Mouse (Mus musculus) adrenal gland, adult 8-10 months (tissue): ENCODE measurements at regions not wholly inside any gene's neighbourhood (a gene's known extent, or its start where the extent isn't known, plus 50 kb on each side); places are given as distances from the start of the nearest gene placed in this dataset.

ENCODE experiments used
- DNase-seq: peaks from one replicate; pipeline ENCODE4 v3.0.0; 2022
- microRNA-seq, 2 experiments: library from miRNA; unstranded; fragments of <30 nt; microRNA quantifications; one replicate each; pipeline ENCODE4 v1.2.0; 2022

DNA sequence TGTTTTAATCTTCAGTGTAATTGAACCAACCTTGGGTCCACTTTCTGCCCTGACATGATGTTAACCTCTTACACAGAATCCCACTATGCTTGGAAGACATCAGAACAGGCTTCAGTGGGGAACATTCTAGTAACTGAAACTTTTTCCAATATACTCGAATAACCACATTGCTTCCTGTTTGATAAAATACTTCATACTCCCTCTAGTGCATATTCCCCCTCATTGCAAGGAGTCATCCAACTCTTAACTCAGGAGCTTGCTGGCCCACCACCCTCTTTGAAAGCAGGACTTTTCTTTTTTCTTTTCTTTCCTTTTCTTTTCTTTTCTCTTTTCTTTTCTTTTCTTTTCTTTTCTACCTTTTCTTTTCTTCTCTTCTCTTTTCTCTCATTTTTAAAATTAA lies 123.6 kb upstream of the Sptlc3 start:
- no peak for DNase-seq

DNA sequence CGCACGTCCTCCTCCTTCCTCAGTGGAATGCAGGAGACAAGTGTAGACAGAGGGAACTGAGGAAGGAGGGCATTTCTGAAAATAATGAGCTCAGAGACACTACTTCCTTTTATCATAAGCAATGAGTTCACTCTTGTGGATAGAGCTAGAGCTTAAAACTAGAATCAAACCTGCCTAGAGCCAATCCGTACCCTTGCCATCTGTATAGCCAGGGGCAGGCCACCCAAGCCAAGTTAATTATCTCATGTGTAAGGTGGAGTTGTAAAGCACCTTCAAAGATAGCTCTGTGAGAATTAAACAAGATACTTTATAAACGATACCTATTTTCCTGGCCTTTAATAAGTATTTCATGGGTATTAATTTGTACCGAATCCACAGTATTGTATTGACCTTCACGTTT lies 113.4 kb upstream of the Sptlc3 start:
- no peak for DNase-seq

DNA sequence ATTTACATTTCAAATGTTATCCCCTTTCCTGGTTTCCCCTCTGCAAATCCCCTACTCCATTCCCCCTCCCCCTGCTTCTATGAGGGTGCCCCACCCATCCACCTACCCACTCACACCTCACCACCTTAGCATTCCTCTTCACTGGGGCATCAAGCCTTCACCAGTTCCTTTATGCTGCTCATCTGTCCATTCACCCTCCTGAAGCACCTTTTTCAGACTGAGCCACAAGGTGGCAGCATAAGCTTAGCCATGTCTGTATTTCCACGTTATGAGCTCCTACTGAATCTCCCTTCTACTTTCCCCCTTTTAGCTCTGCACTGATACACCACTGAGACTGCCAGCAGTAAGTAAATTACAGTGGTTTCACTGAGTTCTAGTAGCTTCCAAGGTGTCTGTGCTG lies 112.1 kb upstream of the Sptlc3 start:
- peak; percentile 39 for DNase-seq

DNA sequence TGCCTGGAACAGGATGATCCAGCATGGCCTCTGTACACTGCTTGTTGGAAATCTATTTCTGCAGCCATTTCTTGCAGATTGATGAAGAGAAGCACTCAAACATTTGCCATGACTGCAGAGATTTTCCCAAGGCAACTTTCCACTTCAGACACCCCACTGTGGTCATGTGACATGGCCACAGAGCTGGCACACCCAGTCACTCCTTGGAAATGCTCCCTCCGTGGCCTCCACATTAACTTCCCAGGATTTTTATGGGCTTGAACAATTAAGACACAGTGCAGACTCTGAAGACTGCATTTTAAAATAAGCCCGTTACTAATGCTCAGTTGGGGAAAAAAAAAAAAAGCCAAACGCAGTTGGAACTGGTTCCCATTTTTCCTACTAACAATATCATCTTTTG lies 80.2 kb upstream of the Sptlc3 start:
- no peak for DNase-seq

GRCm38 (mm10) chr2:139417506-139417905 lies 76.2 kb upstream of the Sptlc3 start:
- no peak for DNase-seq

GRCm38 (mm10) chr2:139422678-139423077 lies 71.0 kb upstream of the Sptlc3 start:
- DNase-seq: no peak

GRCm38 (mm10) chr2:139423413-139423812 lies 70.3 kb upstream of the Sptlc3 start:
- no peak for DNase-seq

Small RNA genes in the stretch of these regions (microRNA-seq; reads per million reads assigned to microRNA genes)
- gene Mir1952: 0 reads per million in 2 experiments
